Mouse (Mus musculus): Measurements from ENCODE around the gene Atxn7l3b. TPM values are rescaled to one million over a fixed set of nuclear protein-coding genes. Genes with fewer than 3 reads are reported as not detected.

Gene Atxn7l3b
- polyA plus RNA-seq, 1 experiment, result 33.6 TPM

DNA sequence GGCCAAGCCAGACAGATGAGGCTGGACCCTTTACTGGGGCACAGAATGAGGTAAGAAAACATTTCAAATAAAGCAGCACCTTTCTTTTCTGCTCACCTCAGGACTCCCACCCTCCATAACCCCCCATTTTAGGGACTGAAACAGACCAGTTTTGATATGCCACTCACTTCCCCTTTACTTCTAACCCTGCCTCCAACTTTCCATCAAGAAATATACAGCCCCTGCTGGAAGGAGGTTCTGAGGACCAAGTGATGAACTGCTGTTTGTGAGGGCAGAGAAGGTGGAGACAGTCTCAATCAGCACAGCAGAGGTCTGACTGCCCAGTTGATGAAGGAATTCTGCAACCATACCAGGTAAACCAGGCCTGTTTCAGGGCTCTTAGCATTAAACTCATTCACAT lies 1.8 kb downstream of the Atxn7l3b start:
- Histone ChIP-seq H3K4me1 (ENCODE audit: control insufficient read depth, insufficient read depth, low read length) (peaks cover 17% of the 10 kb centered on the region), H3K4me3 (replicated peaks; ENCODE audit: extremely low read depth, low read depth, low read length) (no peak overlapping the region)
- TF ChIP-seq CTCF (IDR thresholded peaks at IDR 0.05; ENCODE audit: insufficient read depth, low read length) (no peak), POLR2A (IDR thresholded peaks at IDR 0.05; ENCODE audit: borderline replicate concordance, extremely low read depth, low read depth, low read length) (no peak)
- DNase-seq, result no peak

- 81% methylated on average over 2 of the region's 2 CpGs for WGBS
- Histone ChIP-seq H3K4me3 (replicated peaks; ENCODE audit: extremely low read depth, low read depth, low read length) (no peak overlapping the region), H3K4me1 (ENCODE audit: control insufficient read depth, insufficient read depth, low read length) (peaks cover 17% of the 10 kb centered on the region)
- TF ChIP-seq CTCF (IDR thresholded peaks at IDR 0.05; ENCODE audit: insufficient read depth, low read length) (no peak), POLR2A (IDR thresholded peaks at IDR 0.05; ENCODE audit: borderline replicate concordance, extremely low read depth, low read depth, low read length) (no peak)
- no peak for DNase-seq
Measured at GRCm38 (mm10) chr10:112926271-112926670, 2.5 kb downstream of the Atxn7l3b start.

DNA sequence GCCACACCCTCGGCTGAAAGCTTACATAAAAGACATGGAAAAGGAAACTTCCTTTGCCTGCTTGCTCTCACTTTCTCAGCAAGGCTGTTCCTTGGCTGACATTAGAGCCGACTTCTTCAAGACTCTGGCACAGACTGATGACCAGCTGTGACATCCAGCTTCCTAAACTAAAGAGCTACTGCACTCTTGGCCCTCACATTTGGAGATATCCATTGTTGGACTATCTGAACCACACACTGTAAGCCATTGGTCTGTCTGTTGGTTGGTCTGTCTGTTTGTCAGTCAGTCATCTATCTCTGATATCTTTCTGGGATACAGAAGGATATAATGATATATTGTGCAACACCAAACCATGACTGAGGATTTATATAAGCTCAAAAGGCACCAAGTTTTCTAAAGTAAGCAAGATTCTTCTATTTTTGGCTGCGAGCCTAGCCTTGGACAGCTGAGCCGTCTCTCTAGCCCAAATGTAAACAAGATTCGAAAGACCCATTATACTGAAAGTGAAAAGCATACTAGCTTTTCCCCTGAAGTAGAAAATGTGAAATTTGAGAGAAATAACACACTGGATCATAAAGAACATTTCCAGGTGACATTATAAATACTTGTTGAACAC lies 12.1 kb downstream of the Atxn7l3b start:
- H3K4me3 ChIP-seq (replicated peaks; ENCODE audit: extremely low read depth, low read depth, low read length), result no peak overlapping the region
- TF ChIP-seq POLR2A (IDR thresholded peaks at IDR 0.05; ENCODE audit: borderline replicate concordance, extremely low read depth, low read depth, low read length), result no peak
- TF ChIP-seq CTCF (IDR thresholded peaks at IDR 0.05; ENCODE audit: insufficient read depth, low read length), result no peak
- 27% methylated on average over 5 of the region's 5 CpGs for WGBS
- no peak for DNase-seq
- H3K4me1 ChIP-seq (ENCODE audit: control insufficient read depth, insufficient read depth, low read length), result no peaks in the 10 kb centered on the region

DNA sequence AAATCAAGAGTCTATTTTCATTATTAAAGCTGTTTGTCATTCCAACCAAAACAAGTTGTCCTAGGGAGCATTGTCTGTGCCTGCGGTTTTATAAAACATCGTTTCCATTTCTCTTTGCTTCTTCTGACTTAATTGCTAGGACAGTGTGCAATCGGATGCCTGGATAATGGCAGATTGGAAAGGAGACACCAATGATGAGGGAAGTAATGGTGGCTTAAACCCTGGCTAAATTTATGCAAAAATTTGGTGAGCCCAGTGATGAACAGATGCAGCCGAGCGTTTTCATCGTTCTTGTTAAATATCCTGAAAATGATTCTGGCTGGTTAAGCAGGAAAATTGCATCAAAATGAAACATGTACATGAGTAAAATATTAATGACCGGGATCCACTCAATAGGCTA lies 28.6 kb downstream of the Atxn7l3b start:
- Histone ChIP-seq H3K4me3 (replicated peaks; ENCODE audit: extremely low read depth, low read depth, low read length) (no peak overlapping the region), H3K4me1 (ENCODE audit: control insufficient read depth, insufficient read depth, low read length) (no peaks in the 10 kb centered on the region)
- TF ChIP-seq CTCF (IDR thresholded peaks at IDR 0.05; ENCODE audit: insufficient read depth, low read length), result no peak
- no peak for TF ChIP-seq POLR2A (IDR thresholded peaks at IDR 0.05; ENCODE audit: borderline replicate concordance, extremely low read depth, low read depth, low read length)
- WGBS, result 91% methylated on average over 7 of the region's 7 CpGs
- DNase-seq, result no peak

- WGBS, result 73% methylated on average over 3 of the region's 3 CpGs
- Histone ChIP-seq H3K4me1 (ENCODE audit: control insufficient read depth, insufficient read depth, low read length) (no peaks in the 10 kb centered on the region), H3K4me3 (replicated peaks; ENCODE audit: extremely low read depth, low read depth, low read length) (no peak overlapping the region)
- DNase-seq, result no peak
- no peak for TF ChIP-seq CTCF (IDR thresholded peaks at IDR 0.05; ENCODE audit: insufficient read depth, low read length)
- no peak for TF ChIP-seq POLR2A (IDR thresholded peaks at IDR 0.05; ENCODE audit: borderline replicate concordance, extremely low read depth, low read depth, low read length)
Measured at GRCm38 (mm10) chr10:112899796-112900195, 29.0 kb downstream of the Atxn7l3b start.

DNA sequence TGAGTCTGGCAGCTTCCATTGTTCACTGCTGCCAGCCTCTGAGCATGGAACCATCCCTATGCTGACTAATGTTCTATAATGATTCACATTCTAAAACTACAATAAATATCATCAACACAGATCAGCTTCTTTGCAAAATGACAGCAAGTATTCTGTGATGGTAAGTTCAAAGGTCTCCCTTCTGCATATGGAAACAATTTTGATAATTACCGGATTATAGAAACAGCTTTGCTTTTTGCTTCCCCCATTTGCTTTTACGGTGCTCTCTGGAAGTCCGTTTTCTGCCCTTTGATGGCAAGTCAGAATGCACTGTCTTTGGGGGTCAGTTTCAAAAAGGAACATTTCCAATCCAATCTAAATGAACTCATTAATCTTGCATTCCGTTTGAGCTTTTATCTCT lies 32.2 kb downstream of the Atxn7l3b start:
- Histone ChIP-seq H3K4me1 (ENCODE audit: control insufficient read depth, insufficient read depth, low read length) (no peaks in the 10 kb centered on the region), H3K4me3 (replicated peaks; ENCODE audit: extremely low read depth, low read depth, low read length) (no peak overlapping the region)
- TF ChIP-seq POLR2A (IDR thresholded peaks at IDR 0.05; ENCODE audit: borderline replicate concordance, extremely low read depth, low read depth, low read length) (no peak), CTCF (IDR thresholded peaks at IDR 0.05; ENCODE audit: insufficient read depth, low read length) (no peak)
- DNase-seq, result no peak
- 71% methylated on average over 4 of the region's 4 CpGs for WGBS

- DNase-seq, result no peak
- Histone ChIP-seq H3K4me1 (ENCODE audit: control insufficient read depth, insufficient read depth, low read length) (no peaks in the 10 kb centered on the region), H3K4me3 (replicated peaks; ENCODE audit: extremely low read depth, low read depth, low read length) (peak overlapping the region; percentile 10)
- WGBS, result 58% methylated on average over 10 of the region's 10 CpGs
- TF ChIP-seq CTCF (IDR thresholded peaks at IDR 0.05; ENCODE audit: insufficient read depth, low read length), result no peak
Measured at GRCm38 (mm10) chr10:112893622-112894252, 35.1 kb downstream of the Atxn7l3b start.

DNA sequence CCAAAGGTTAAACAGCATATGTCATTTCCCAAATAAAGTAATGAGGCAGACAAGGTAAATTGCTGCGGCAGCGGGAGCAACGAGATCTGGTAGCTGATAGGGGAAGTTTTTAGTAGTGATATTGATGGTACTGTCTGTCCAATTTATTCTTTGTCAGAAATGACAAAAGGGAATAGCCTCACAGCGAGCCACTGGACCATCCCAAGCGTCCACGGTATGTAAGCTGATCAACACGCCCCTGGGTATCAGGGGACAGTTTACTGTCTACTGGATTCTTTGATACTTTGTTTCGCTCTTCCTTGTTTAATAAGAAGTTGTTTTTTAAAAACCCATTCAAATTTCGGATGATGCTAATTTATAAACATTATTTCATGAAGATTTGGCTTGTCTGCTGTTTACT lies 44.7 kb downstream of the Atxn7l3b start:
- no peaks in the 10 kb centered on the region for H3K4me1 ChIP-seq (ENCODE audit: control insufficient read depth, insufficient read depth, low read length)
- TF ChIP-seq CTCF (IDR thresholded peaks at IDR 0.05; ENCODE audit: insufficient read depth, low read length) (no peak), POLR2A (IDR thresholded peaks at IDR 0.05; ENCODE audit: borderline replicate concordance, extremely low read depth, low read depth, low read length) (no peak)
- H3K4me3 ChIP-seq (replicated peaks; ENCODE audit: extremely low read depth, low read depth, low read length), result no peak overlapping the region
- DNase-seq, result no peak
- WGBS, result 76% methylated on average over 9 of the region's 9 CpGs

DNA sequence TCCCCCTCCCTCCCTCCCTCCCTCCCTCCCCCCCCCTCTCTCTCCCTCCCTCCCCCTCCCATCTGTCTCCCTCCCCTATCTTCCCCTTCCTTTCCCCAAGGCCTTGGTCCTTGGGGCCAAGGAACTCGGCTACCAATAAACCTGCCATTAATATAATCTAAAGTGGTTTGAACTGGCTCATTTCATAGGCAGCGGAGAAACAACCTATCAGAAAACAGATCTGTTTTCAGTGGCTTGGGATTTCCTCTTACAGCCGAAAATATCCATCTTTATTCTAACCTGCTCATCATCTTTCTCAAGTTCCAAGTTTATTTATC lies 45.2 kb downstream of the Atxn7l3b start:
- Histone ChIP-seq H3K4me1 (ENCODE audit: control insufficient read depth, insufficient read depth, low read length) (no peaks in the 10 kb centered on the region), H3K4me3 (replicated peaks; ENCODE audit: extremely low read depth, low read depth, low read length) (no peak overlapping the region)
- no peak for TF ChIP-seq CTCF (IDR thresholded peaks at IDR 0.05; ENCODE audit: insufficient read depth, low read length)
- TF ChIP-seq POLR2A (IDR thresholded peaks at IDR 0.05; ENCODE audit: borderline replicate concordance, extremely low read depth, low read depth, low read length), result no peak
- 45% methylated on average over 3 of the region's 3 CpGs for WGBS
- DNase-seq, result no peak
